Mouse (Mus musculus) embryonic facial prominence, embryonic 15.5 days (tissue): Measurements from ENCODE around the gene Wasf2. TPM values are rescaled to one million over a fixed set of nuclear protein-coding genes. Genes with fewer than 3 reads are reported as not detected.

Source experiments
- ATAC-seq: fragments of 200-750 bp; cut with Nextera tagmentation; 2 replicates; pipeline ENCODE4 v1.8.0; 2017; ENCODE audit warnings: low read depth, moderate TSS enrichment; ENCODE audit not compliant: insufficient number of reproducible peaks, low FRiP score, low TSS enrichment
- H3K27ac ChIP-seq: fragments of 300-500 bp; sonication (generic); replicated peaks from 2 replicates; pipeline ENCODE4 v1.5.1; 2015; ENCODE audit warnings: mild to moderate bottlenecking, inconsistent platforms
- H3K27me3 ChIP-seq: fragments of 300-500 bp; sonication (generic); 2 replicates; pipeline ENCODE4 v1.6.1; 2015; ENCODE audit warnings: inconsistent platforms
- H3K36me3 ChIP-seq: fragments of 300-500 bp; sonication (generic); 2 replicates; pipeline ENCODE4 v1.6.1; 2015; ENCODE audit warnings: mild to moderate bottlenecking, inconsistent platforms
- H3K4me1 ChIP-seq: fragments of 300-500 bp; sonication (generic); 2 replicates; pipeline ENCODE4 v1.6.1; 2015; ENCODE audit warnings: inconsistent platforms
- H3K4me2 ChIP-seq: fragments of 300-500 bp; sonication (generic); replicated peaks from 2 replicates; pipeline ENCODE4 v1.6.1; 2015; ENCODE audit warnings: mild to moderate bottlenecking, inconsistent platforms
- H3K4me3 ChIP-seq: fragments of 300-500 bp; sonication (generic); replicated peaks from 2 replicates; pipeline ENCODE4 v1.5.1; 2015; ENCODE audit warnings: mild to moderate bottlenecking, inconsistent platforms
- H3K9ac ChIP-seq: fragments of 300-500 bp; sonication (generic); 2 replicates; pipeline ENCODE4 v1.6.1; 2015; ENCODE audit warnings: inconsistent platforms
- H3K9me3 ChIP-seq: fragments of 300-500 bp; sonication (generic); replicated peaks from 2 replicates; pipeline ENCODE4 v1.6.1; 2016; ENCODE audit warnings: inconsistent platforms
- WGBS: fragments of 180-500 bp; shearing (Covaris S2); methylation state at CpG from one replicate; pipeline ENCODE4 v1.1.7; 2015; 5-methylcytosine and 5-hydroxymethylcytosine counted together
- polyA plus RNA-seq: library from polyadenylated mRNA; unstranded; fragments of >200 nt; fragmentation: Nextera tagmentation; extraction: Ambion mirVana; gene quantifications from 2 replicates; pipeline ENCODE4 v1.2.1, GENCODE M21; 2015

Wasf2 gene
- polyA plus RNA-seq, 1 experiment from 2014 or later, result 116 TPM

- H3K4me1 ChIP-seq, result peaks cover 27% of the 10 kb centered on the region
- H3K36me3 ChIP-seq, result no peaks in the 10 kb centered on the region
- H3K9ac ChIP-seq, result peak overlapping the region; percentile 33
- H3K4me2 ChIP-seq, result peak overlapping the region; percentile 65
- no peak for ATAC-seq
- peak overlapping the region; percentile 79 for H3K27ac ChIP-seq
- no peaks in the 10 kb centered on the region for H3K27me3 ChIP-seq
- 50% methylated on average over 11 of the region's 11 CpGs for WGBS
- H3K4me3 ChIP-seq, result peak overlapping the region; percentile 99
- no peaks in the 10 kb centered on the region for H3K9me3 ChIP-seq
Observed at GRCm38 (mm10) chr4:133129391-133129790, 914 bp upstream of the Wasf2 start.

- H3K36me3 ChIP-seq, result 0 out of 2 replicates have a peak, but pooled peaks cover 7% of the 10 kb centered on the region
- peak overlapping the region; percentile 91 for H3K27ac ChIP-seq
- under 1% methylated on average over 17 of the region's 17 CpGs for WGBS
- peaks cover 27% of the 10 kb centered on the region for H3K4me1 ChIP-seq
- no peaks in the 10 kb centered on the region for H3K27me3 ChIP-seq
- peak overlapping the region; percentile 81 for H3K4me2 ChIP-seq
- H3K9ac ChIP-seq, result peak overlapping the region; percentile 96
- peak overlapping the region; percentile 99 for H3K4me3 ChIP-seq
- ATAC-seq, result no peak
- H3K9me3 ChIP-seq, result no peaks in the 10 kb centered on the region
Observed at GRCm38 (mm10) chr4:133130890-133131741, 811 bp downstream of the Wasf2 start.

DNA sequence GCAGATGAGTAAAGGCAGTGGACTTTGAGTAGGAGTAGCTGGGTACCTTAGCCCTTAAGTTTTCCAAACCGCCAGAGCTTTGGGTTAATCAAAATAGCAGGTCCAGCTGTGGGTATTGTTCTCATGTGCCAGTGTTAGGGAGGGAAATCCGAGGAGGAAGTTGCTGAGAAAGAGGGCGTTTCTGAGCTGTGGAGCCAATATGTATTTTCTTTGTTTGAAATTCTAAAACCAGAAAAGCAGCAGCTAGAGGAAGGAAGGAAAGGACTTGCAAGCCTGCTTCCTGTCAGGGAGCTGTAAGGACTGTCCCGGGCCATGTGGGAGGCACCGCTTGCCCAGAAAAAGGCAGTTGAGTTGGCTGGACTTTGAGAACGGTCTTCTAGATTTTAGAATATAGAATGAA, 1.7 kb downstream of the Wasf2 start:
- peak overlapping the region; percentile 91 for H3K27ac ChIP-seq
- no peak for ATAC-seq
- H3K4me1 ChIP-seq, result peaks cover 27% of the 10 kb centered on the region
- WGBS, result 9% methylated on average over 6 of the region's 6 CpGs
- H3K36me3 ChIP-seq, result 0 out of 2 replicates have a peak, but pooled peaks cover 7% of the 10 kb centered on the region
- H3K9ac ChIP-seq, result peak overlapping the region; percentile 96; the same call in 1 of the 2 replicates
- H3K27me3 ChIP-seq, result no peaks in the 10 kb centered on the region
- no peaks in the 10 kb centered on the region for H3K9me3 ChIP-seq
- peak overlapping the region; percentile 81 for H3K4me2 ChIP-seq
- peak overlapping the region; percentile 99 for H3K4me3 ChIP-seq

- Histone ChIP-seq H3K27me3 (no peaks in the 10 kb centered on the region), H3K4me3 (no peak overlapping the region), H3K36me3 (0 out of 2 replicates have a peak, but pooled peaks cover 7% of the 10 kb centered on the region), H3K9ac (no peak overlapping the region), H3K27ac (no peak overlapping the region), H3K4me2 (no peak overlapping the region), H3K4me1 (peaks cover 10% of the 10 kb centered on the region), H3K9me3 (no peaks in the 10 kb centered on the region)
- no peak for ATAC-seq
- WGBS, result 62% methylated on average over 1 of the region's 1 CpGs
Observed at GRCm38 (mm10) chr4:133136946-133137345, 6.6 kb downstream of the Wasf2 start.

- H3K4me1 ChIP-seq, result no peaks in the 10 kb centered on the region; the same call in 1 of the 2 replicates
- no peak for ATAC-seq
- H3K4me3 ChIP-seq, result no peak overlapping the region
- H3K4me2 ChIP-seq, result no peak overlapping the region
- no peak overlapping the region for H3K27ac ChIP-seq
- 87% methylated on average over 4 of the region's 4 CpGs for WGBS
- 0 out of 2 replicates have a peak, but pooled peaks cover 7% of the 10 kb centered on the region for H3K36me3 ChIP-seq
- H3K27me3 ChIP-seq, result no peaks in the 10 kb centered on the region
- no peak overlapping the region for H3K9ac ChIP-seq
- no peaks in the 10 kb centered on the region for H3K9me3 ChIP-seq
Observed at GRCm38 (mm10) chr4:133138971-133139370, 8.7 kb downstream of the Wasf2 start.

GRCm38 (mm10) chr4:133155006-133155405, 24.7 kb downstream of the Wasf2 start:
- no peaks in the 10 kb centered on the region for H3K27me3 ChIP-seq
- H3K4me3 ChIP-seq, result no peak overlapping the region
- no peak overlapping the region for H3K4me2 ChIP-seq
- ATAC-seq, result no peak
- no peak overlapping the region for H3K27ac ChIP-seq
- no peaks in the 10 kb centered on the region for H3K36me3 ChIP-seq
- no peaks in the 10 kb centered on the region for H3K9me3 ChIP-seq
- no peak overlapping the region for H3K9ac ChIP-seq
- 90% methylated on average over 5 of the region's 5 CpGs for WGBS
- peaks cover 25% of the 10 kb centered on the region for H3K4me1 ChIP-seq

DNA sequence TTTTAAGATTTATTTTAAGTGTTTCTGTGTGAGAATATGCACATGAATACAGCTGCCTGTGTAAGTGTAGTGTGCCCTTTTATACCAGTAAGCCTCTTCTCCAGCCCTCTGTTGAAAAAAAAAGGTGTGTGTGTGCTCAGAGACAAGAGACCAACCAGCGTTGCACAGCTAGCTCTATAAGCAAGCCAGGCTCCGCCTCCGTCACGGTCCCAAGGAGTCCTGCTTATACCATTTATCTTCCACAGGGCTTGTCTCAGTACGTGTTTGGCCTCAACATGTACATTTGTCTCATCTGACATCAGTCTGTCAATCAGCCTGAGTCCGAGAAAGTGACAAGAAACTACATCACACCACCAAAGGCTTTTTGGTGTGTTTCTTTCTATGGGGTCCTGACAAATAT, 25.4 kb downstream of the Wasf2 start:
- H3K4me3 ChIP-seq, result no peak overlapping the region
- H3K9ac ChIP-seq, result no peak overlapping the region
- WGBS, result 75% methylated on average over 6 of the region's 6 CpGs
- no peak for ATAC-seq
- H3K4me2 ChIP-seq, result no peak overlapping the region
- H3K27ac ChIP-seq, result no peak overlapping the region
- no peaks in the 10 kb centered on the region for H3K9me3 ChIP-seq
- H3K27me3 ChIP-seq, result no peaks in the 10 kb centered on the region
- H3K36me3 ChIP-seq, result peaks cover 3% of the 10 kb centered on the region; the same call in 1 of the 2 replicates
- peaks cover 26% of the 10 kb centered on the region for H3K4me1 ChIP-seq

GRCm38 (mm10) chr4:133156422-133156821, 26.1 kb downstream of the Wasf2 start:
- H3K27ac ChIP-seq, result peak overlapping the region; percentile 39; the same call in 1 of the 2 replicates
- H3K4me3 ChIP-seq, result no peak overlapping the region
- H3K36me3 ChIP-seq, result peaks cover 3% of the 10 kb centered on the region; the same call in 1 of the 2 replicates
- no peak overlapping the region for H3K4me2 ChIP-seq
- no peaks in the 10 kb centered on the region for H3K9me3 ChIP-seq
- no peak overlapping the region for H3K9ac ChIP-seq
- 55% methylated on average over 4 of the region's 4 CpGs for WGBS
- peaks cover 26% of the 10 kb centered on the region for H3K4me1 ChIP-seq
- no peak for ATAC-seq
- no peaks in the 10 kb centered on the region for H3K27me3 ChIP-seq

- H3K4me3 ChIP-seq, result no peak overlapping the region
- H3K4me1 ChIP-seq, result peaks cover 26% of the 10 kb centered on the region
- H3K27me3 ChIP-seq, result no peaks in the 10 kb centered on the region
- WGBS, result 67% methylated on average over 10 of the region's 10 CpGs
- no peak overlapping the region for H3K4me2 ChIP-seq
- no peaks in the 10 kb centered on the region for H3K9me3 ChIP-seq
- H3K36me3 ChIP-seq, result peaks cover 3% of the 10 kb centered on the region; the same call in 1 of the 2 replicates
- no peak for ATAC-seq
- H3K27ac ChIP-seq, result peak overlapping the region; percentile 39; the same call in 1 of the 2 replicates
- no peak overlapping the region for H3K9ac ChIP-seq
Observed at GRCm38 (mm10) chr4:133156831-133157230, 26.5 kb downstream of the Wasf2 start.

DNA sequence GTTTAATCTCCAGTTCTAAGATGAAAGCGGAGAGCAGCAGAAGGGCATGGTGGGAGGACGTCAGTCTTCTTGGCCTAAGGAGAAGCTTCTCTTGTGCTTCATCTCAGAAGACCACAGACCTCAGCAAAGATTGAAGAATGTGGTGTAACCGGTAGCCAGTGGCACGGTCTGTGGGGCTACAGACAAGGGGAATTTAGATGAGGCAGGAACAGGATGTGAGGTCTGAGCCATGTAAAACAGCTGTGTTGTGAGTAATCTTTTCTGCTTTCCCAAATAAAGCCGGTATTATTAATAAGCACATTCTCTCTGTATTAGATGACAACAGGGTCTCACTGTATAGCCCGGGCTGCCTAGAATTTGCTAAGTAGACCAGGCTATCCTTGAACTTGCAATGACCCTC, 28.8 kb downstream of the Wasf2 start:
- H3K27ac ChIP-seq, result no peak overlapping the region
- no peak overlapping the region for H3K4me3 ChIP-seq
- H3K4me2 ChIP-seq, result no peak overlapping the region
- no peaks in the 10 kb centered on the region for H3K9me3 ChIP-seq
- ATAC-seq, result no peak
- WGBS, result 52% methylated on average over 6 of the region's 6 CpGs
- peaks cover 26% of the 10 kb centered on the region for H3K4me1 ChIP-seq
- H3K9ac ChIP-seq, result no peak overlapping the region
- H3K36me3 ChIP-seq, result peaks cover 3% of the 10 kb centered on the region; the same call in 1 of the 2 replicates
- H3K27me3 ChIP-seq, result no peaks in the 10 kb centered on the region

DNA sequence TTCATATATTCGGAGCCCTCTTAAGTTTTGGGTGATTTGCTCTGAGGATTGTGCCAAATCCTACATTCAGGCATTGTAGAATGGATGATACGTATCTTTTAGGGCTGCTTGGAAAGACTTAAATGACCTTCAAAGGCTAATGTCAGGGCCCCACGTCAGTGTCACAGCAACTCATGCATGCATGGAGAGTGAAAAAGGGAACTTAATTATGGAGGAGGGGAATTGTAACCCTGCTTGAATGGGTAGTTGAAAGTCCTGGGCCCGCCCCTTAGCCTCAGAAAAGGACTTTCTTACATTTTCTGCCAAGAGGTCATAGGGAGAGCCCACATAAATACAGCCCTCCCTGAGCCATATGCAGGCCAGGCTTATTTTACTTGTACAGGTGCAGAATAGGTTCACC, 29.3 kb downstream of the Wasf2 start:
- H3K9me3 ChIP-seq, result no peaks in the 10 kb centered on the region
- no peak overlapping the region for H3K4me2 ChIP-seq
- H3K27ac ChIP-seq, result no peak overlapping the region
- H3K27me3 ChIP-seq, result no peaks in the 10 kb centered on the region
- H3K4me3 ChIP-seq, result no peak overlapping the region
- WGBS, result 78% methylated on average over 4 of the region's 4 CpGs
- peaks cover 3% of the 10 kb centered on the region; the same call in 1 of the 2 replicates for H3K36me3 ChIP-seq
- no peak for ATAC-seq
- H3K4me1 ChIP-seq, result peaks cover 26% of the 10 kb centered on the region
- H3K9ac ChIP-seq, result no peak overlapping the region
